Mouse (Mus musculus) bone marrow, adult 2 months (tissue): Measurements from ENCODE around the gene Glis1.
A peak's percentile ranks its signal among the peaks of the same experiment; 100 is the strongest.

Experiments used
- CTCF ChIP-seq: fragments of 200-500 bp; IDR thresholded peaks from 2 replicates; pipeline ENCODE4 v1.5.1; 2011; ENCODE audit warnings: low read length, control low read depth; ENCODE audit not compliant: control insufficient read depth, insufficient read depth
- POLR2A ChIP-seq: fragments of 200-500 bp; IDR thresholded peaks from 2 replicates; pipeline ENCODE4 v1.6.1; 2011; ENCODE audit warnings: low read depth, mild to moderate bottlenecking, control low read depth, low read length, borderline replicate concordance; ENCODE audit not compliant: control insufficient read depth

- no peak for TF ChIP-seq POLR2A
- TF ChIP-seq CTCF: peak; percentile 13; the same call in 1 of the 2 replicates
Measured at GRCm38 (mm10) chr4:107448481-107448880, 14.1 kb downstream of the Glis1 start.
